Mouse (Mus musculus) embryonic facial prominence, embryonic 15.5 days (tissue): ENCODE data around the gene Cdc42bpa. TPM values are rescaled to one million over a fixed set of nuclear protein-coding genes. Genes with fewer than 3 reads are reported as not detected.

Source experiments
- ATAC-seq: fragments of 200-750 bp; cut with Nextera tagmentation; 2 replicates; pipeline ENCODE4 v1.8.0; 2017; ENCODE audit warnings: low read depth, moderate TSS enrichment; ENCODE audit not compliant: insufficient number of reproducible peaks, low FRiP score, low TSS enrichment
- H3K27ac ChIP-seq: fragments of 300-500 bp; sonication (generic); replicated peaks from 2 replicates; pipeline ENCODE4 v1.5.1; 2015; ENCODE audit warnings: mild to moderate bottlenecking, inconsistent platforms
- H3K27me3 ChIP-seq: fragments of 300-500 bp; sonication (generic); 2 replicates; pipeline ENCODE4 v1.6.1; 2015; ENCODE audit warnings: inconsistent platforms
- H3K36me3 ChIP-seq: fragments of 300-500 bp; sonication (generic); 2 replicates; pipeline ENCODE4 v1.6.1; 2015; ENCODE audit warnings: mild to moderate bottlenecking, inconsistent platforms
- H3K4me1 ChIP-seq: fragments of 300-500 bp; sonication (generic); 2 replicates; pipeline ENCODE4 v1.6.1; 2015; ENCODE audit warnings: inconsistent platforms
- H3K4me2 ChIP-seq: fragments of 300-500 bp; sonication (generic); replicated peaks from 2 replicates; pipeline ENCODE4 v1.6.1; 2015; ENCODE audit warnings: mild to moderate bottlenecking, inconsistent platforms
- H3K4me3 ChIP-seq: fragments of 300-500 bp; sonication (generic); replicated peaks from 2 replicates; pipeline ENCODE4 v1.5.1; 2015; ENCODE audit warnings: mild to moderate bottlenecking, inconsistent platforms
- H3K9ac ChIP-seq: fragments of 300-500 bp; sonication (generic); 2 replicates; pipeline ENCODE4 v1.6.1; 2015; ENCODE audit warnings: inconsistent platforms
- H3K9me3 ChIP-seq: fragments of 300-500 bp; sonication (generic); replicated peaks from 2 replicates; pipeline ENCODE4 v1.6.1; 2016; ENCODE audit warnings: inconsistent platforms
- WGBS: fragments of 180-500 bp; shearing (Covaris S2); methylation state at CpG from one replicate; pipeline ENCODE4 v1.1.7; 2015; 5-methylcytosine and 5-hydroxymethylcytosine counted together
- polyA plus RNA-seq: library from polyadenylated mRNA; unstranded; fragments of >200 nt; fragmentation: Nextera tagmentation; extraction: Ambion mirVana; gene quantifications from 2 replicates; pipeline ENCODE4 v1.2.1, GENCODE M21; 2015

Cdc42bpa gene
- polyA plus RNA-seq, 1 experiment from 2014 or later, result 16.3 TPM

DNA sequence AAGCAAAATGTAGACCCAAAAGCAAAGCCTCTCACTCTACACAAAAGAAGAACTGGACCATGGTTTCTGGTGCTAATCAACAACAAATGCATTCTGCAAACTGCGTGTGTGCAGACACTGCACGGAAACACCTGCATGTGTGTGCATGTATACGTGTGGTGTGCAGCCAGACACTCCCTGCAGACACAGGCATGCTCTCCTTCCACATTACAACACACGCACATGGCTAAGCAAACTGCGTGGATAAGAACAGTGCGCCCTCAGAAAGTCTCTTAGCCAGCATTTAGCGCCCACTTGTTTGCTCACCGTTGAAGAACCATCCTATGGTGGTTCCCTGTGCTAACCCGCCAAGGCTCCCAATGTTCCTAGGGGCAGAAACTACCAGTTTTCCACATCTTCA lies 233.8 kb downstream of the Cdc42bpa start:
- H3K36me3 ChIP-seq, result no peaks in the 10 kb centered on the region
- ATAC-seq, result no peak
- WGBS, result 81% methylated on average over 9 of the region's 9 CpGs
- no peak overlapping the region for H3K4me3 ChIP-seq
- H3K4me2 ChIP-seq, result no peak overlapping the region
- peaks cover 13% of the 10 kb centered on the region; the same call in 1 of the 2 replicates for H3K4me1 ChIP-seq
- no peaks in the 10 kb centered on the region for H3K27me3 ChIP-seq
- H3K27ac ChIP-seq, result no peak overlapping the region
- no peaks in the 10 kb centered on the region for H3K9me3 ChIP-seq
- H3K9ac ChIP-seq, result no peak overlapping the region

DNA sequence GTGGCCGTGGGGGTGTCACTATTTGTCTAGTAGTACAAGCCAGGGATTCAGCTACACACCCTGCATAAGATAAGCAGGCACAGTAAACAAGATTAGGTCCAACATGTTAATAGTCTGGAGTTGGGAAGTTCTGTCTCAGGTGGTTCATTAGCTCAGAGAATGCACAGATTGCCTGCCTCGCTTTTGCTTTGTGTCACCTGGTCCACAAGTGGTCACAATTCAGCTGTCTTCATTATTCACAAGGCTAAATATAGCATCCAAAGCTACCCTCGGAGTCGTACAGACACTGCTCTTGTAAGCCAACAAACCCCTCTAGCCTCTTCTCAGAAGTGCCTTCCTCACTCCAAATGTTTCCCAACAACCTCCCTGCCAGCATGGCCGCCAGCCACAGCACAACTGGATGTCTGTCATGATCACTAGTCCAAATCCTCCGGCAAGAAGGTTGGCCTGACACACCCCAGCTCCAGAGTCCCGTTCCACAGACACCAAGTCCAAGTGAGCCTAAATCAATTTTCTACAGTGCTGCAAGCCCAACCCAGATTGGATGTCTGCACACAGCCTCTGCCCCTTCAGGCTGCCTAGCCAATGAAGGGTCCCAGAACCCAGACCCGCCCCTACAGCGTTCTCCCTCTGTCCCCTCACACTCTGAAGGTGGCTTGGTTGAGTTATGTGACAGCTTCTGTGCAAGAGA lies 234.7 kb downstream of the Cdc42bpa start:
- Histone ChIP-seq H3K36me3 (no peaks in the 10 kb centered on the region), H3K4me3 (peak overlapping the region; percentile 77), H3K27ac (peak overlapping the region; percentile 35; the same call in 1 of the 2 replicates), H3K4me1 (peaks cover 13% of the 10 kb centered on the region; the same call in 1 of the 2 replicates), H3K9ac (peak overlapping the region; percentile 39; the same call in 1 of the 2 replicates), H3K27me3 (no peaks in the 10 kb centered on the region), H3K9me3 (no peaks in the 10 kb centered on the region), H3K4me2 (peak overlapping the region; percentile 92)
- WGBS, result 19% methylated on average over 9 of the region's 9 CpGs
- peak; percentile 53 for ATAC-seq

DNA sequence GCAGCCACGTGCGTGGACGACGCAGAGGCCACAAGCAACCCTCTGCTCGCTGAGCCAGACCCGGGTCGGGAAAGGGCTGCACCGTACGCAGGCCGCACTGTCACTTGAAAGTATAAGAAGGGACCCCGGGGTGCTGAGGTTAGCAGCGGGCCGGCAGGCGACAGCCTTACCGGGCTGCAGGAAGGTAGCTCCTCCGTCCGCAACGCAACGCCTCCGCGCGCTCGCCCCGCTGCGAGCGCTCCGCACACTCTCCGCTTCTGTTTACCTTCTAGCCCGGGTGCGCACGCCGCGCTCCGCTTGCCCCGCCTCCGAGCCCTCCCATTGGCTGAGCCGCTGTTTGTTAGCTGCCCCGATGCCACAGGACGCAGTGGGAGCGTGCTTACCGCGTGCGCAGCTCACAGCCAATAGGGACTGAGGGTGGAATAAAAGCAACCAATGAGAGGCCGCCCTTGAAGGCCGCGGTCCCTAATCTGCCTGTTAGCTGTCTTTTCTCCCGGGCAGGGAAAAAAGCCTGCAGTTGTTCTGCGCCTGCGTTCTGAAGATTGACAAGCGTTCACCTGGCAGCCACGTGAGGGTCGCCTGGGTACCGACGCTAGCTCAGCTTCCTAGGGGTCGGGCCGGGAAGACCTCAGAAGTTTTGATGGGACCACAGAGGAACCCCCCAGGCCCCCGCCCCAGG lies 235.6 kb downstream of the Cdc42bpa start:
- H3K27me3 ChIP-seq, result no peaks in the 10 kb centered on the region
- no peaks in the 10 kb centered on the region for H3K9me3 ChIP-seq
- H3K27ac ChIP-seq, result peak overlapping the region; percentile 35; the same call in 1 of the 2 replicates
- H3K4me3 ChIP-seq, result peak overlapping the region; percentile 77
- peak overlapping the region; percentile 39 for H3K9ac ChIP-seq
- WGBS, result under 1% methylated on average over 57 of the region's 57 CpGs
- H3K36me3 ChIP-seq, result no peaks in the 10 kb centered on the region
- H3K4me2 ChIP-seq, result peak overlapping the region; percentile 92
- peaks cover 13% of the 10 kb centered on the region; the same call in 1 of the 2 replicates for H3K4me1 ChIP-seq
- ATAC-seq, result peak; percentile 99

DNA sequence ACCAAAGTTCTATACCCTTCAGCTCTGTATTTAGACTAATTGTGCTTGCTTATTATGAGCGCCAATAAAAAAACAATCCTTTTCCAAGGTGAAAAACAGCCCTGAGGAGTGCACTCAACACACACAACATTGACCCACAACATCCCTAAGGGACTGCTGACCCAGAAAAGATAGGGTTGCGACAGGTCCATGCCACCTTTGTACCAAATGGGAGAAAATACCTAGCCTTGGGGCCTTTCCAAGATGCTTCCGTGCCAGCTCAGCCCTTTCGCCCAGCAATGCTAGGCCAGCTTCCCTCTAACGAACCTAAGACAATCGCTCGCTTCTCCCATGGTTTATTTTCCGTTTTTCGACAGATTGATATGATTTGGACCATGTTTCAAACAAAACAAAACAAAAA lies 236.2 kb downstream of the Cdc42bpa start:
- Histone ChIP-seq H3K27me3 (no peaks in the 10 kb centered on the region), H3K9me3 (no peaks in the 10 kb centered on the region), H3K4me2 (peak overlapping the region; percentile 92), H3K36me3 (no peaks in the 10 kb centered on the region), H3K27ac (no peak overlapping the region), H3K4me1 (peaks cover 13% of the 10 kb centered on the region; the same call in 1 of the 2 replicates), H3K4me3 (peak overlapping the region; percentile 77), H3K9ac (no peak overlapping the region)
- ATAC-seq, result no peak
- WGBS, result 87% methylated on average over 9 of the region's 9 CpGs

DNA sequence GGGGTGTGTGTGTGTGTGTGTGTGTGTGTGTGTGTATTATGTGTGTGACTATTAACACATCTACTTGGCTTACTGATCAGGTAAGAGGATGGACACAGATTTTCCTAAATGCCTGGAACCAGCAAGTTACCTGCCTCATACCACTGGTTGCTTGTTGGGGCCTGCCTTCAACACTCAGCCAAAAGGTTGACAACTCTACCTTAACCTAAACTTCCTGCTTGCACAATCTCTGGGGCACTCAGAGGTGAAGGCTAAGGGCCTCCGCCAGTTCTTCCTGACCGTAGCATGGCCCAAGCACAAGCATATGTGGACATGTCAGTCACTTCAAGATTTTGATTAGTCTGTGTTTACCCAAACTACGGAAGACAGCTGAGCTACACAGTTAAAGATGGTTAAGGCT lies 237.7 kb downstream of the Cdc42bpa start:
- Histone ChIP-seq H3K4me2 (no peak overlapping the region), H3K36me3 (no peaks in the 10 kb centered on the region), H3K27ac (no peak overlapping the region), H3K4me3 (no peak overlapping the region), H3K4me1 (peaks cover 13% of the 10 kb centered on the region; the same call in 1 of the 2 replicates), H3K9me3 (no peaks in the 10 kb centered on the region), H3K9ac (no peak overlapping the region), H3K27me3 (no peaks in the 10 kb centered on the region)
- 69% methylated on average over 3 of the region's 3 CpGs for WGBS
- ATAC-seq, result no peak

DNA sequence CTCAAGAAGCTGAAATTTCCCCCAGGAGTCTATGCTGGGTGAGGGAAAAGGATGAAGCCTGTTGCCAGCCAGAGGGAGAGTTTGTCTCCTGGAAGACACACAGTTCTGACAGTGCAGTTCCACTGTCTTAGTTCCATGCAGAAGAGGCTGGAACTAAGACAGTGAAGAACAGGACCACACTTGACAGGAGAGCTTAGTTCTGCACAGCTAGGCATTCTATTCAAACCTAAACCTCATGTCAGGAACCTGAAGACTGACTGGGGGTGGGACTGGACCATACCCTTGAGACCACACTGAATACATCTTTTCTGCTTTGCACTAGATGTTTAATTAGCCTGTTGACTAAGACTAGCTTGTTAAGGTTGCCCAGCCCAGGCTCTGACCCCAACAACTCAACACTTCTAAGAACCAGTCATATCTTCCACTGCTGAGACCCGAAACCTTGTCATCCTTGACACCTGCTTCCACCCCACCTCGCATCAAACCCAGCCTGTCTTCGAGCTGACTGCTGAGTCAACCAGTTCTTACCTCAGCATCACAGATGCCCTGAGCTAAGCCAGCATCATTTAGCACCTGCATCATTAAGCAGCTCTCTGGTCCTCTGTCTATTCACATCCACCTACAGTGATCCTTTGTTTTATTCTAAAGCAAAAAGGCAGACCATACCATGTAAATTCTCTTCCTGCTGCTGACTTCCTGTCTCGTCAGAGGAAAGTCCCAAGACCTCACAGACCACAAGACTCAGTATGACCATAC lies 238.9 kb downstream of the Cdc42bpa start, which contains the start of gene Coq8a:
Coq8a (minus strand) TSS at position 644 of the 756 bp plus-strand sequence.
- Histone ChIP-seq H3K4me1 (peaks cover 13% of the 10 kb centered on the region; the same call in 1 of the 2 replicates), H3K27me3 (no peaks in the 10 kb centered on the region), H3K9ac (no peak within 1 kb of the TSS), H3K9me3 (no peaks in the 10 kb centered on the region), H3K4me3 (no peak within 1 kb of the TSS), H3K27ac (no peak within 1 kb of the TSS), H3K36me3 (no peaks in the 10 kb centered on the region), H3K4me2 (no peak within 1 kb of the TSS)
- 48% methylated on average over 4 of the region's 4 CpGs for WGBS
- no peak for ATAC-seq

DNA sequence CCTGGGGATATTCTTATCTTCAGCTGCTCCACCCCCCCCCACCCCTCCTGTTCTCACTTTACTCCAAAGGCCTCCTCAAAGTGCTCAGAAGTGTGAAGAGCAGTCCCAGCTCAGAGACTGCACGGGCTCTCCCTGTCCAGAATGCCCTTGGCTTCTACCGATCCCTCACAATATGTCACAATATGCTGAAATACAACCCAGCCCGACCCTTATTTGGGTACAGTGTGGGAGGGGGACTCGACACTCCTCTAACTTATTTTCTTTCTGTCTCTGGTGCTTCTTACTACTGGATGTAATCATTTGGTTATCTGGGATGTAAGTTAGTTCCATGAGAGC lies 239.4 kb downstream of the Cdc42bpa start:
- Histone ChIP-seq H3K9me3 (no peaks in the 10 kb centered on the region), H3K36me3 (no peaks in the 10 kb centered on the region), H3K4me3 (no peak overlapping the region), H3K9ac (no peak overlapping the region), H3K27ac (no peak overlapping the region), H3K4me1 (peaks cover 13% of the 10 kb centered on the region; the same call in 1 of the 2 replicates), H3K27me3 (no peaks in the 10 kb centered on the region), H3K4me2 (no peak overlapping the region)
- 58% methylated on average over 4 of the region's 4 CpGs for WGBS
- ATAC-seq, result no peak

DNA sequence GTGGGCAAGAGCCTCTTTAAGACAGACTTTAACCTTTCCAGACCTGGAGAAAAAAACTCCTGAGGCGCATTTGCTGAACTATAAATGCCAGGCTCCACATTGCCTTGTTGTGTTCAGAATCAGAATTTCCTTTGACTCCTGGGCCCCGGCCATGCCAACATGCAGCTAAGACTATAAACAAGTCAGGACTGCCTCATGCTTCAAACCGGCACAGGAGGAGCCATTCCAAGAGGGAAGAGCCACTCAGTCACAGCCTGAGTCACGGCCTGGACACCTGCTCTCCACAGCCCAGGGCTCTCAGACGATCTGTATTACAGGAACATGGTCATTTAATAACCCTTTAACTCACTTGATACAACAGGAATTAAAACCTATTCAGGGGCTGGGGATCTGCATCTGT lies 240.4 kb downstream of the Cdc42bpa start:
- H3K4me2 ChIP-seq, result no peak overlapping the region
- H3K27ac ChIP-seq, result no peak overlapping the region
- H3K9ac ChIP-seq, result no peak overlapping the region
- H3K4me3 ChIP-seq, result no peak overlapping the region
- ATAC-seq, result no peak
- no peaks in the 10 kb centered on the region for H3K9me3 ChIP-seq
- 68% methylated on average over 5 of the region's 5 CpGs for WGBS
- no peaks in the 10 kb centered on the region for H3K27me3 ChIP-seq
- H3K4me1 ChIP-seq, result 0 out of 2 replicates have a peak, but pooled peaks cover 6% of the 10 kb centered on the region
- H3K36me3 ChIP-seq, result no peaks in the 10 kb centered on the region

DNA sequence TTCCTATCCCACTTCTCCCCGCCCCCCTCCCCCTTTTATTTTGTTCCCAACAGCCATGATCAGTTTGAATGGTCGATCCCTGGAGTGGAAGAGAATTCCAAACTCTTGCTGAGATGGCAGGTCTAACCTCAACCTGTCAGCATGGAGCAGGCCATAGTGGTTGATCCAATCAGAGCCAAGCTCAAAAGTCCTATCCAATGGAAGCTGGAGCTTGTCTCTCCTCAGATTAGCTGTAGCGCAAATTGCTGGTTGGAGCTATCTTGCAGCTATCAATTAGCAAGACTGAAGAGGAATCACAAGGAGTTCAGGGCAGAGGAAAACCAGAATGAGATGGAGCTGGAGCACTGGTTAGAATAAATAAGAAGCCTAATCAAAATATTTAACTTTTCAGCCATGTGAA lies 248.1 kb downstream of the Cdc42bpa start:
- Histone ChIP-seq H3K27me3 (no peaks in the 10 kb centered on the region), H3K27ac (no peak overlapping the region), H3K36me3 (no peaks in the 10 kb centered on the region), H3K4me3 (no peak overlapping the region), H3K9me3 (no peaks in the 10 kb centered on the region), H3K4me1 (no peaks in the 10 kb centered on the region), H3K4me2 (no peak overlapping the region), H3K9ac (no peak overlapping the region)
- ATAC-seq, result no peak
- 90% methylated on average over 3 of the region's 3 CpGs for WGBS

DNA sequence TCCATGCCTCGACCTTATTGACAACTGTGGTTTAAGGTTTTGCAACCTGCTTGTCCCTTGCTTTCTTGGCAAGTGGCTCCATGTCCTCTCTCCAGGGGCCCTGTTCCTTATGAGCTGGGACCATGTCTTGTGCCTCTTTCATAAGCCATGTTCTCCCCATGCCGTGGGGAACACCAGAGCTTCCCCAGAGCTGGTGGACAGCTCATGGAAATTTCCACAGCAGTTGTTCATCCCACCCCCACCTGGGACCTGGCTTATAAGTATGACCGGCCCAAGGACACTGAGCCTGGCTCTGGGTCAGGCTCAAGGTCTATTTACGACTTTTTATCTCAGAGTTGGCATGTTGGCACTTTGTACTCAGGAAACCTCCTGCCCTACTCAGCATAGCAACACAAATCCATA lies 249.8 kb downstream of the Cdc42bpa start:
- no peak overlapping the region for H3K4me2 ChIP-seq
- no peaks in the 10 kb centered on the region for H3K4me1 ChIP-seq
- no peaks in the 10 kb centered on the region for H3K27me3 ChIP-seq
- no peaks in the 10 kb centered on the region for H3K36me3 ChIP-seq
- H3K9me3 ChIP-seq, result no peaks in the 10 kb centered on the region
- no peak overlapping the region for H3K9ac ChIP-seq
- no peak overlapping the region for H3K4me3 ChIP-seq
- 76% methylated on average over 4 of the region's 4 CpGs for WGBS
- no peak for ATAC-seq
- no peak overlapping the region for H3K27ac ChIP-seq

DNA sequence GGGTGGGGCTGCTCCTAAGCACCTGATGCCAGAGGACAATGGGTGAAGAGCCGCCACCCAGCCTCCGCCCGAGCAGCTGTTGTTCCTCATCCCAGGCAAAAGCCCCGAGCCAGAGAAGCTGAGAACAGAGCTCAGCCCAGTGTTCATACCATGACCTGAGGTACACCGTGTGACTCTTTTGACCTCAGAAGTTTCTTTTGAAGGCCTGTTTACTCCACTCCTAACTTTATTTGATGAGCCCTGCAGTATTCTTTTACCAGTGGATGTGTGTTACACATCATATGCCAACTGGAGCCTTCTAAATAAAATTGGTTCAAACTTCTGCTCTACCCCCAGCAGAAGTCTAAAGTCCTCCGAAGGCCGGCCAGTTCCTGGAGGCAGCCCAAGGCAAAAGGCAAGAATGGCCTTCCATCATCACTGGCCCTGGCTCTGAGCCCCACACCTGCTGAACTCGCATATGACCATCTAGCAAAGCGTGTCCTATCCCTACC lies 250.6 kb downstream of the Cdc42bpa start:
- 74% methylated on average over 9 of the region's 9 CpGs for WGBS
- no peak for ATAC-seq
- Histone ChIP-seq H3K9ac (no peak overlapping the region), H3K27ac (no peak overlapping the region), H3K4me2 (no peak overlapping the region), H3K36me3 (no peaks in the 10 kb centered on the region), H3K4me3 (no peak overlapping the region), H3K9me3 (no peaks in the 10 kb centered on the region), H3K4me1 (no peaks in the 10 kb centered on the region), H3K27me3 (no peaks in the 10 kb centered on the region)
